Mouse (Mus musculus): ENCODE measurements around the gene Nol12. TPM values are rescaled to one million over a fixed set of nuclear protein-coding genes. Genes with fewer than 3 reads are reported as not detected.

Nol12 gene
- polyA plus RNA-seq, 1 experiment: 39.5 TPM

- Histone ChIP-seq H3K27ac (ENCODE audit: insufficient read depth, low read length) (no peak overlapping the region), H3K4me3 (ENCODE audit: insufficient read depth, low read length) (no peak overlapping the region)
- TF ChIP-seq CTCF (IDR thresholded peaks at IDR 0.05; ENCODE audit: extremely low read depth, insufficient read depth, low read length): no peak
- no peak for TF ChIP-seq POLR2A (IDR thresholded peaks at IDR 0.05; ENCODE audit: extremely low read depth, insufficient read depth, low read length)
These were observed 2.6 kb downstream of the Nol12 start for GRCm38 (mm10) chr15:78937311-78937710.

DNA sequence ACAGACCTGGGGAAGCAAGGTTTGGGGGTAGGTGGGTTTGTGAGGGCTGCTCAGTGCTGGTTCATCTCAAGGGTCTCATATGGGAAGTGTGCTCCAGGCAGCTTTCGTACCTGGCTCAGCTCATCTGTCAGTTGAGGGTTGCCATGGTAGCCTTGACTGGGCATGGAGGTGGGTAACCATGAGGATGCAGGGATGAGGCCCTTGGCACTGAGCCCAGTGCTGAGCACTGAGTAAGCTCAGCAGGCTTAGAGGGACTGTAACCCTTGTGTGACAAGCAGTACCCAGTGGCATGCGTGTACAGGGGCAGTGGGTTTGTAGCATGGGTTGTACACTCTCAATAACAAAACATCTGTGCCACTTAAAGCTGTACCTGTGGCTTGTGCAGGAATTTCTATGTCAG is 3.2 kb downstream of the Nol12 start:
- Histone ChIP-seq H3K27ac (ENCODE audit: insufficient read depth, low read length) (no peak overlapping the region), H3K4me3 (ENCODE audit: insufficient read depth, low read length) (no peak overlapping the region), H3K4me1 (ENCODE audit: control insufficient read depth, insufficient read depth, low read length) (peaks cover 1% of the 10 kb centered on the region; the same call in 1 of the 2 replicates)
- TF ChIP-seq CTCF (IDR thresholded peaks at IDR 0.05; ENCODE audit: extremely low read depth, insufficient read depth, low read length) (no peak), POLR2A (IDR thresholded peaks at IDR 0.05; ENCODE audit: extremely low read depth, insufficient read depth, low read length) (no peak)

More at GRCm38 (mm10) chr15:78937311-78937710, 2.6 kb downstream of the Nol12 start:
- H3K4me1 ChIP-seq (ENCODE audit: control insufficient read depth, insufficient read depth, low read length): peaks cover 1% of the 10 kb centered on the region; the same call in 1 of the 2 replicates

DNA sequence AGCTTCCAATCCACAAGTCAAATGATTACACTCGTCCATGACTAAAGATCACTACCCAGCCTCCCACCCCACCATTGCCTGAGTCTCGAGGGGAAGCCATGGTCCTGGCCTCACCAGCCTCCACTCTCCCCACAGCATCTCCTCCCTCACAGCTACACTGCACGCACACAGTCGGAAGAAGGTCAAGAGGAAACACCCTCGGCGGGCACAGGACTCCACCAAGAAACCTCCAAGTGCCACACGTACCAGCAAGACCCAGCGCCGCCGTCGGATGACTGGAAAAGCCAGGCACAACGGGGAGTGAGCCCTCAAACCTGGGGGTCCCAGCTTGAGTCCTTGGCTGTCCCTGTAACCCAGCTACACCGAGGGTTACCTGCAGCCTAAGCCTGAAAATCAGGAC is 5.6 kb downstream of the Nol12 start:
- H3K27ac ChIP-seq (ENCODE audit: insufficient read depth, low read length): no peak overlapping the region
- TF ChIP-seq POLR2A (IDR thresholded peaks at IDR 0.05; ENCODE audit: extremely low read depth, insufficient read depth, low read length): no peak
- no peak for TF ChIP-seq CTCF (IDR thresholded peaks at IDR 0.05; ENCODE audit: extremely low read depth, insufficient read depth, low read length)
- H3K4me1 ChIP-seq (ENCODE audit: control insufficient read depth, insufficient read depth, low read length): peaks cover 1% of the 10 kb centered on the region; the same call in 1 of the 2 replicates
- no peak overlapping the region for H3K4me3 ChIP-seq (ENCODE audit: insufficient read depth, low read length)

GRCm38 (mm10) chr15:78942663-78943062 is 7.9 kb downstream of the Nol12 start:
- H3K27ac ChIP-seq (ENCODE audit: insufficient read depth, low read length): no peak overlapping the region
- no peak for TF ChIP-seq POLR2A (IDR thresholded peaks at IDR 0.05; ENCODE audit: extremely low read depth, insufficient read depth, low read length)
- TF ChIP-seq CTCF (IDR thresholded peaks at IDR 0.05; ENCODE audit: extremely low read depth, insufficient read depth, low read length): peak; percentile 59
- H3K4me3 ChIP-seq (ENCODE audit: insufficient read depth, low read length): no peak overlapping the region
- H3K4me1 ChIP-seq (ENCODE audit: control insufficient read depth, insufficient read depth, low read length): no peaks in the 10 kb centered on the region

- TF ChIP-seq POLR2A (IDR thresholded peaks at IDR 0.05; ENCODE audit: extremely low read depth, insufficient read depth, low read length): no peak
- TF ChIP-seq CTCF (IDR thresholded peaks at IDR 0.05; ENCODE audit: extremely low read depth, insufficient read depth, low read length): no peak
- H3K4me3 ChIP-seq (ENCODE audit: insufficient read depth, low read length): no peak overlapping the region
- no peaks in the 10 kb centered on the region for H3K4me1 ChIP-seq (ENCODE audit: control insufficient read depth, insufficient read depth, low read length)
- no peak overlapping the region for H3K27ac ChIP-seq (ENCODE audit: insufficient read depth, low read length)
These were observed 11.5 kb downstream of the Nol12 start for GRCm38 (mm10) chr15:78946232-78946631.

- H3K4me1 ChIP-seq (ENCODE audit: control insufficient read depth, insufficient read depth, low read length): no peaks in the 10 kb centered on the region
- H3K4me3 ChIP-seq (ENCODE audit: insufficient read depth, low read length): peak within 1 kb of the TSS; percentile 20
- H3K27ac ChIP-seq (ENCODE audit: insufficient read depth, low read length): no peak within 1 kb of the TSS
- TF ChIP-seq POLR2A (IDR thresholded peaks at IDR 0.05; ENCODE audit: extremely low read depth, insufficient read depth, low read length): 0 out of 2 replicates have a peak, but pooled peaks have one; percentile 13
- no peak for TF ChIP-seq CTCF (IDR thresholded peaks at IDR 0.05; ENCODE audit: extremely low read depth, insufficient read depth, low read length)
These were observed 12.9 kb downstream of the Nol12 start, which contains the start of gene Triobp for GRCm38 (mm10) chr15:78947657-78948056. TSS of gene Triobp (plus strand) at chr15:78947724.

DNA sequence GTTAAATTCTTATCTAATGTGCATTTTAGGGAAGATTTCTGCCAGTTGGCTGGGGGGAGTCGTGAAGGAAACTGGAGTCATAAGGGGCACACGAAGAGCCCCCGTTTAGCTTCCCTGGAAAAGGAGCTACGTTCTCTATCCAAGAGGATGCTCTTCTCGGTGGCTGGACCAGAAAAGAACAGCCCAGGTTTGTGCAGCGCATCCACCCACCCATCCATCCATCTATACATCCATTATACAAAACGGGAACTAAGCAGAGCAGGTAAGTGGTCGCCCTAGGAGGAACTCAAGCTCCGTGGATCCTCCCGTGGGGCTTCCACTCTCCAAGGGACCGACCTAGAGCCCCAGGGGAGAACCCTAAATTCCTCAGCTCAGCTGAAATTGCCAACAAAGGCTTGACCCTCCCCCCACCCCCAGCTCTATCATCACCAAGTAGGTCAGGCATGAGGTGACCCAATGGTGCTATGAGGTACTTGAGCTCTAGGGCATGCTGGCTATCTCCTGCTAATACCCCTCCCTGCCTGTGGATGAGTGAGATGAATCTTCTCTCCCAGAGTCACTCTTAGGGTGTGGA is 13.5 kb downstream of the Nol12 start:
- peak overlapping the region; percentile 20 for H3K4me3 ChIP-seq (ENCODE audit: insufficient read depth, low read length)
- H3K4me1 ChIP-seq (ENCODE audit: control insufficient read depth, insufficient read depth, low read length): no peaks in the 10 kb centered on the region
- TF ChIP-seq POLR2A (IDR thresholded peaks at IDR 0.05; ENCODE audit: extremely low read depth, insufficient read depth, low read length) (no peak), CTCF (IDR thresholded peaks at IDR 0.05; ENCODE audit: extremely low read depth, insufficient read depth, low read length) (no peak)
- H3K27ac ChIP-seq (ENCODE audit: insufficient read depth, low read length): no peak overlapping the region

- H3K4me1 ChIP-seq (ENCODE audit: control insufficient read depth, insufficient read depth, low read length): no peaks in the 10 kb centered on the region
- no peak overlapping the region for H3K4me3 ChIP-seq (ENCODE audit: insufficient read depth, low read length)
- TF ChIP-seq POLR2A (IDR thresholded peaks at IDR 0.05; ENCODE audit: extremely low read depth, insufficient read depth, low read length): no peak
- no peak for TF ChIP-seq CTCF (IDR thresholded peaks at IDR 0.05; ENCODE audit: extremely low read depth, insufficient read depth, low read length)
- no peak overlapping the region for H3K27ac ChIP-seq (ENCODE audit: insufficient read depth, low read length)
These were observed 14.2 kb downstream of the Nol12 start for GRCm38 (mm10) chr15:78948883-78949282.

- no peak overlapping the region for H3K4me3 ChIP-seq (ENCODE audit: insufficient read depth, low read length)
- no peak overlapping the region for H3K27ac ChIP-seq (ENCODE audit: insufficient read depth, low read length)
- TF ChIP-seq POLR2A (IDR thresholded peaks at IDR 0.05; ENCODE audit: extremely low read depth, insufficient read depth, low read length) (no peak), CTCF (IDR thresholded peaks at IDR 0.05; ENCODE audit: extremely low read depth, insufficient read depth, low read length) (no peak)
- no peaks in the 10 kb centered on the region for H3K4me1 ChIP-seq (ENCODE audit: control insufficient read depth, insufficient read depth, low read length)
These were observed 20.9 kb downstream of the Nol12 start for GRCm38 (mm10) chr15:78955663-78956062.

- no peak overlapping the region for H3K27ac ChIP-seq (ENCODE audit: insufficient read depth, low read length)
- TF ChIP-seq CTCF (IDR thresholded peaks at IDR 0.05; ENCODE audit: extremely low read depth, insufficient read depth, low read length): no peak
- no peak for TF ChIP-seq POLR2A (IDR thresholded peaks at IDR 0.05; ENCODE audit: extremely low read depth, insufficient read depth, low read length)
- no peaks in the 10 kb centered on the region for H3K4me1 ChIP-seq (ENCODE audit: control insufficient read depth, insufficient read depth, low read length)
- H3K4me3 ChIP-seq (ENCODE audit: insufficient read depth, low read length): no peak overlapping the region
These were observed 21.6 kb downstream of the Nol12 start for GRCm38 (mm10) chr15:78956351-78956750.

All from cortical plate, adult 2 months (tissue).